Mouse (Mus musculus) small intestine, adult 2 months (tissue): Measurements from ENCODE around the gene Hivep2. TPM values are rescaled to one million over a fixed set of nuclear protein-coding genes. Genes with fewer than 3 reads are reported as not detected.

ENCODE experiments used
- H3K27ac ChIP-seq: fragments of 200-500 bp; 2 replicates; pipeline ENCODE4 v1.5.1; 2012; ENCODE audit warnings: low read depth, low read length, control low read depth, inconsistent platforms; ENCODE audit not compliant: insufficient read depth
- H3K27me3 ChIP-seq: fragments of 200-500 bp; 2 replicates; pipeline ENCODE4 v1.6.1; 2012; ENCODE audit warnings: mild to moderate bottlenecking, moderate library complexity, low read length, inconsistent platforms; ENCODE audit not compliant: control insufficient read depth, insufficient read depth
- H3K36me3 ChIP-seq: fragments of 200-500 bp; 2 replicates; pipeline ENCODE4 v1.6.1; 2012; ENCODE audit warnings: mild to moderate bottlenecking, low read length, control low read depth, inconsistent platforms; ENCODE audit not compliant: control insufficient read depth, insufficient read depth
- H3K4me1 ChIP-seq: fragments of 200-500 bp; 2 replicates; pipeline ENCODE4 v1.6.1; 2012; ENCODE audit warnings: low read length, inconsistent platforms, mixed read lengths; ENCODE audit not compliant: control insufficient read depth, insufficient read depth, insufficient read length
- H3K4me3 ChIP-seq: fragments of 200-500 bp; 2 replicates; pipeline ENCODE4 v1.5.1; 2012; ENCODE audit warnings: low read depth, mild to moderate bottlenecking, control low read depth, inconsistent platforms, low read length, moderate library complexity
- CTCF ChIP-seq: fragments of 200-500 bp; IDR thresholded peaks from 2 replicates; pipeline ENCODE4 v1.5.1; 2012; ENCODE audit warnings: low read depth, mild to moderate bottlenecking, control low read depth, inconsistent platforms, low read length, moderate library complexity, mixed read lengths; ENCODE audit not compliant: insufficient replicate concordance, insufficient read length; ENCODE audit errors: extremely low read depth
- POLR2A ChIP-seq: fragments of 200-500 bp; IDR thresholded peaks from 2 replicates; pipeline ENCODE4 v1.6.1; 2012; ENCODE audit warnings: low read depth, mild to moderate bottlenecking, control low read depth, inconsistent platforms, low read length, moderate library complexity
- WGBS: fragments of 180-500 bp; shearing (Covaris S2); methylation state at CpG from one replicate; pipeline ENCODE4 v1.1.7; 2018; 5-methylcytosine and 5-hydroxymethylcytosine counted together
- polyA plus RNA-seq: library from polyadenylated mRNA; depleted of rRNA; stranded (reverse); fragments of >200 nt; gene quantifications from 2 replicates; pipeline ENCODE4 v1.2.3, GENCODE M21; 2012

Gene Hivep2
- polyA plus RNA-seq, 1 experiment: 4.2 TPM

- H3K27me3 ChIP-seq: no peaks in the 10 kb centered on the region
- no peaks in the 10 kb centered on the region for H3K36me3 ChIP-seq
- peaks cover 7% of the 10 kb centered on the region; the same call in 1 of the 2 replicates for H3K4me1 ChIP-seq
- no peak overlapping the region for H3K27ac ChIP-seq
- H3K4me3 ChIP-seq: no peak overlapping the region
- TF ChIP-seq POLR2A (no peak), CTCF (no peak)
- 83% methylated on average over 7 of the region's 7 CpGs for WGBS
Measured at GRCm38 (mm10) chr10:13973563-13974179, 7.8 kb downstream of the Hivep2 start.

GRCm38 (mm10) chr10:13974472-13974871 is 8.6 kb downstream of the Hivep2 start:
- H3K4me1 ChIP-seq: peaks cover 7% of the 10 kb centered on the region; the same call in 1 of the 2 replicates
- TF ChIP-seq CTCF: no peak
- no peak for TF ChIP-seq POLR2A
- 81% methylated on average over 7 of the region's 7 CpGs for WGBS
- H3K4me3 ChIP-seq: no peak overlapping the region
- no peak overlapping the region for H3K27ac ChIP-seq
- no peaks in the 10 kb centered on the region for H3K36me3 ChIP-seq
- no peaks in the 10 kb centered on the region for H3K27me3 ChIP-seq

- WGBS: 80% methylated on average over 4 of the region's 4 CpGs
- H3K27me3 ChIP-seq: no peaks in the 10 kb centered on the region
- H3K27ac ChIP-seq: peak overlapping the region; percentile 17; the same call in 1 of the 2 replicates
- H3K36me3 ChIP-seq: no peaks in the 10 kb centered on the region
- TF ChIP-seq CTCF (no peak), POLR2A (no peak)
- H3K4me3 ChIP-seq: no peak overlapping the region
- H3K4me1 ChIP-seq: peaks cover 7% of the 10 kb centered on the region; the same call in 1 of the 2 replicates
Measured at GRCm38 (mm10) chr10:13975861-13976260, 10.0 kb downstream of the Hivep2 start.

GRCm38 (mm10) chr10:13976267-13976666 is 10.4 kb downstream of the Hivep2 start:
- no peak for TF ChIP-seq POLR2A
- TF ChIP-seq CTCF: no peak
- no peaks in the 10 kb centered on the region for H3K27me3 ChIP-seq
- WGBS: 31% methylated on average over 6 of the region's 6 CpGs

GRCm38 (mm10) chr10:13982271-13982670 is 16.4 kb downstream of the Hivep2 start:
- Histone ChIP-seq H3K27ac (peak overlapping the region; percentile 96), H3K4me1 (peaks cover 8% of the 10 kb centered on the region; the same call in 1 of the 2 replicates), H3K36me3 (no peaks in the 10 kb centered on the region), H3K4me3 (peak overlapping the region; percentile 80; the same call in 1 of the 2 replicates), H3K27me3 (no peaks in the 10 kb centered on the region)
- TF ChIP-seq POLR2A (no peak), CTCF (no peak)
- WGBS: 21% methylated on average over 6 of the region's 6 CpGs

More at GRCm38 (mm10) chr10:13976267-13976666, 10.4 kb downstream of the Hivep2 start:
- H3K4me1 ChIP-seq: peaks cover 7% of the 10 kb centered on the region; the same call in 1 of the 2 replicates
- no peak overlapping the region for H3K4me3 ChIP-seq
- peak overlapping the region; percentile 16; the same call in 1 of the 2 replicates for H3K27ac ChIP-seq
- H3K36me3 ChIP-seq: no peaks in the 10 kb centered on the region

- 1% methylated on average over 34 of the region's 34 CpGs for WGBS
- H3K36me3 ChIP-seq: no peaks in the 10 kb centered on the region
- H3K4me3 ChIP-seq: peak overlapping the region; percentile 80
- H3K27me3 ChIP-seq: no peaks in the 10 kb centered on the region
- TF ChIP-seq POLR2A (peak; percentile 56; the same call in 1 of the 2 replicates), CTCF (no peak)
- H3K4me1 ChIP-seq: peaks cover 10% of the 10 kb centered on the region; the same call in 1 of the 2 replicates
- H3K27ac ChIP-seq: peak overlapping the region; percentile 96
Measured at GRCm38 (mm10) chr10:13982769-13983381, 17.0 kb downstream of the Hivep2 start.

- 7% methylated on average over 12 of the region's 12 CpGs for WGBS
- H3K36me3 ChIP-seq: no peaks in the 10 kb centered on the region
- peak overlapping the region; percentile 96 for H3K27ac ChIP-seq
- no peak for TF ChIP-seq POLR2A
- TF ChIP-seq CTCF: no peak
- no peak overlapping the region for H3K4me3 ChIP-seq
- no peaks in the 10 kb centered on the region for H3K27me3 ChIP-seq
- H3K4me1 ChIP-seq: peaks cover 16% of the 10 kb centered on the region; the same call in 1 of the 2 replicates
Measured at GRCm38 (mm10) chr10:13983631-13984030, 17.8 kb downstream of the Hivep2 start.
